Mouse (Mus musculus) G1E (cell line): ENCODE measurements around the gene Mrpl24.

Experiments used
- CTCF ChIP-seq: IDR thresholded peaks from 2 replicates; pipeline ENCODE4 v1.5.1; 2012; ENCODE audit warnings: low read depth, low read length, inconsistent platforms, mixed read lengths
- GATA1 ChIP-seq: IDR thresholded peaks from 2 replicates; pipeline ENCODE4 v1.6.1; 2012; ENCODE audit warnings: borderline replicate concordance, low read length, inconsistent platforms, mixed read lengths
- GATA2 ChIP-seq: IDR thresholded peaks from 2 replicates; pipeline ENCODE4 v1.6.1; 2012; ENCODE audit warnings: low read depth, low read length, inconsistent platforms, borderline replicate concordance
- POLR2AphosphoS5 ChIP-seq: IDR thresholded peaks from 2 replicates; pipeline ENCODE4 v1.6.1; 2012; ENCODE audit warnings: low read depth, low read length, inconsistent platforms; ENCODE audit not compliant: insufficient replicate concordance
- TAL1 ChIP-seq: conservative IDR thresholded peaks from 2 replicates; pipeline ENCODE4 v1.6.1; 2012; ENCODE audit warnings: low read depth, low read length, inconsistent platforms, mixed read lengths

DNA sequence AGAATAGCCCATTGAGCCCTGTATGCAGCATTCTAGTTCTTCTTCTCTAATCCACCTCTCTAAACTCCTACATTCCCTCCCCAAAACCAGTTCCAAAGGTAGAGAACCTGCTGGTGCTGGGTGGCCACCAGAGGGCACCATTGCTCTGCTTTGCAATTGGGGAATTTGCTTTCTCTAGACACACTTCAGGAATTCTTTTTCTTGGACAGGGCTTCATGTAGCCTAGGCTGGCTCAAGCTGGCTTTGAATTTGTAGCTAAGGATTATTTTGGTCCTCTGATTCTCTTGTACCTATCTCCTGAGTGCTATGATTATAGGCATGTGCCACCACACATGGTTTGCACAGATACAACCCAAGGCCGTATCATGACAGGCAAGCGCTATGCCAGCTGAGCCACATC, 16.5 kb downstream of the Mrpl24 start:
- TF ChIP-seq CTCF = peak; percentile 83
- no peak for TF ChIP-seq GATA1
- TF ChIP-seq POLR2AphosphoS5 = no peak
- TF ChIP-seq GATA2 = no peak
- TF ChIP-seq TAL1 = no peak
